Mouse (Mus musculus) lung, postnatal 0 days (tissue): ENCODE measurements at regions not wholly inside any gene's neighbourhood (a gene's known extent, or its start where the extent isn't known, plus 50 kb on each side); places are given as distances from the start of the nearest gene placed in this dataset.

Experiments used
- CTCF ChIP-seq: IDR thresholded peaks from 2 replicates; pipeline ENCODE4 v1.5.1; 2016; ENCODE audit warnings: antibody characterized with exemption, mild to moderate bottlenecking
- EP300 ChIP-seq: IDR thresholded peaks from 2 replicates; pipeline ENCODE4 v1.6.1; 2016; ENCODE audit warnings: antibody characterized with exemption, mild to moderate bottlenecking, control low read depth

DNA sequence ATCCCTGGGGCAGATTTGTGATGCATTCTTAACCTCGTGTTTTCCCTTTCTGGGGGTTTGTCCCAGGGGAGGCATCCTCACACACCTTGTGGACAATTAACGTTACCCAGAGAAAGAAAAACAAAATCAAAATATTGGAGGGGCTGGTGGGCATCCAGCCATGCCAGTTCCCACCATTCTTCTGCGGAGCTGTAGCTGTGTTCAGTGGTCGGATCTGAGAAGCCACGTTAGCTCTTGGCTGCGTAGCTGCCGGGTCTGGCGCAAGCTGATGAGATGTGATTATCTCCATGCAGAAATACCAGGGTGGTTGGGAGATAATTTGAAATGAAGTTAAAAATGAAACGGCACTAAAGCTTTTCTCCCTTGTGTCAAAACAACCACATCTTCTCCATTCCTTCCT, 525.4 kb upstream of the Sall1 start:
- no peak for TF ChIP-seq CTCF
- TF ChIP-seq EP300: no peak
